Mouse (Mus musculus) kidney, embryonic 14.5 days (tissue): ENCODE measurements at regions not wholly inside any gene's neighbourhood (a gene's known extent, or its start where the extent isn't known, plus 50 kb on each side); places are given as distances from the start of the nearest gene placed in this dataset.

ENCODE experiments used
- ATAC-seq: fragments of 200-750 bp; cut with Nextera tagmentation; 2 replicates; pipeline ENCODE4 v1.8.0; 2017; ENCODE audit warnings: moderate number of reproducible peaks, mild to moderate bottlenecking, moderate TSS enrichment, moderate library complexity; ENCODE audit not compliant: low FRiP score, low TSS enrichment
- H3K27ac ChIP-seq: fragments of 300-500 bp; sonication (generic); 2 replicates; pipeline ENCODE4 v1.5.1; 2014; ENCODE audit warnings: low read depth, mild to moderate bottlenecking, low read length, moderate library complexity, mixed read lengths
- H3K27me3 ChIP-seq: fragments of 300-500 bp; sonication (generic); 2 replicates; pipeline ENCODE4 v1.6.1; 2014; ENCODE audit warnings: mild to moderate bottlenecking, low read length; ENCODE audit not compliant: control insufficient read depth, insufficient read depth
- H3K36me3 ChIP-seq: fragments of 300-500 bp; sonication (generic); 2 replicates; pipeline ENCODE4 v1.6.1; 2014; ENCODE audit warnings: low read length, mixed read lengths; ENCODE audit not compliant: control insufficient read depth, insufficient read depth
- H3K4me1 ChIP-seq: fragments of 300-500 bp; sonication (generic); 2 replicates; pipeline ENCODE4 v1.6.1; 2014; ENCODE audit warnings: low read length, mixed read lengths; ENCODE audit not compliant: control insufficient read depth, insufficient read depth
- H3K4me2 ChIP-seq: fragments of 300-500 bp; sonication (generic); replicated peaks from 2 replicates; pipeline ENCODE4 v1.6.1; 2014; ENCODE audit warnings: low read depth, mild to moderate bottlenecking, low read length
- H3K4me3 ChIP-seq: fragments of 300-500 bp; sonication (generic); 2 replicates; pipeline ENCODE4 v1.5.1; 2014; ENCODE audit warnings: mild to moderate bottlenecking, low read length
- H3K9ac ChIP-seq: fragments of 300-500 bp; sonication (generic); 2 replicates; pipeline ENCODE4 v1.6.1; 2014; ENCODE audit warnings: low read depth, mild to moderate bottlenecking, low read length, moderate library complexity
- H3K9me3 ChIP-seq: fragments of 300-500 bp; sonication (generic); 2 replicates; pipeline ENCODE4 v1.6.1; 2016; ENCODE audit warnings: low read length; ENCODE audit not compliant: control insufficient read depth
- WGBS: fragments of 180-500 bp; shearing (Covaris S2); extraction: QIAGEN DNeasy Blood & Tissue Kit; methylation state at CpG from one replicate; pipeline ENCODE4 v1.1.7; 2014; 5-methylcytosine and 5-hydroxymethylcytosine counted together

DNA sequence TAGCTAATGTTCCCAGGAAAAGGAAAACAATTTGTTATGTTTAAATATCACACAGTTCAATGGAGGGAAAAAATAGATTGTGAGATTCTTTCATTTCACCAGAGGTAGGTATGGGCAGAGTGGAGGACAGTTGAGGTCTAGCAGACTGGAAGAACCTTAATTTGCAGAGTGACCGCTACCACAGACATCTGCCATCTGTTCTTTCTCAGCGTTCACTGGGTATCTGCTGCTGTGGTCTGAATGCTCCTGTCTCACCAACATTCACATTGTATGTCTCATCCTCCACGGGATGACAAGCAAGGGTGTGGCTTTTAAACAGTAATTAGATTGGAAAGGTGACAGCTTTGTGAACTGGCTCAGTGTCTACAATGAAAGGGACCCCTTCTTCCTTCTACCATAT lies 198.5 kb downstream of the Fam84b start:
- Histone ChIP-seq H3K9ac (no peak overlapping the region), H3K9me3 (no peaks in the 10 kb centered on the region), H3K27me3 (no peaks in the 10 kb centered on the region), H3K4me3 (no peak overlapping the region), H3K36me3 (no peaks in the 10 kb centered on the region), H3K4me1 (no peaks in the 10 kb centered on the region), H3K27ac (no peak overlapping the region), H3K4me2 (no peak overlapping the region)
- ATAC-seq: no peak
- WGBS: 72% methylated on average over 3 of the region's 3 CpGs

DNA sequence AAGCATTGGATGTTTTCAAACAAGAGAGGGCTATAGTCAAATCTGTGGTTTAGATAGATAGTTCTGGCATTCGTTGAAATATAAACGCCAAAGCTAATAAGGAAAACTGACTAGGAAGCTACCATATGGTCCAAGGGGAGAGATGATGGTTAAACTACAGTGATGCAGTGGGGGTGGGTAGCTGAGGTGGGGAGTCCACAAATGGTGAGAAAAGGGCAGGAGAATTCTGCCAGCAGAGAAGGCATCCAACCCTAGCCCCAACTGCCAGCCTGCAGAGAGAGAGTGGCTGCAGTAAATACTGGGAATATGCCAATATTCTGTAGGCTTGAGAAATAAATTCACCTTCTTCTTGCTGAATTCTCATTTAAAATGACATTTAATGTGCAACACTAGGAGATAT lies 204.3 kb downstream of the Fam84b start:
- Histone ChIP-seq H3K9ac (no peak overlapping the region), H3K9me3 (no peaks in the 10 kb centered on the region), H3K4me1 (no peaks in the 10 kb centered on the region), H3K36me3 (no peaks in the 10 kb centered on the region), H3K4me2 (no peak overlapping the region), H3K4me3 (no peak overlapping the region), H3K27me3 (no peaks in the 10 kb centered on the region), H3K27ac (no peak overlapping the region)
- WGBS: 94% methylated on average over 2 of the region's 2 CpGs
- no peak for ATAC-seq

DNA sequence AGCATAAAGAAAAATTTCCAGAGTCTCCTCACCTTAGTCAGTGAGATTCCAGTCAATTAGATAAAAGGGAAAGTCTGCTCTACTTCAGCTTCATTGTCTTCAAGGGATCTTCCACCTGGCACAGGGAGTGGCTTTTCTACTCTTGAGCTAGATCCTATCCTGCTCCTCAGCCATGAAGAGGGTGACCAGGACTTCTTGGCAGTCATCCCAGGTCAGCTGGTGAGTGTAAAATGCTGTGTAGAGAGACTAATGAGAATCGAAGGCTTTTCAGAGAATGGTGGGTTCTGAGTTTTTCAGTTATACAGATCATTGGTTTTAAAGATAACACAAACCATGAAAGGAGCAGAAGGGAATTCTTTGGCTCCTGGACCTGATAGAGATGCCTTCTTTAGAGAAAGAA lies 211.8 kb downstream of the Fam84b start:
- Histone ChIP-seq H3K27me3 (no peaks in the 10 kb centered on the region), H3K36me3 (no peaks in the 10 kb centered on the region), H3K9me3 (no peaks in the 10 kb centered on the region), H3K4me1 (no peaks in the 10 kb centered on the region), H3K27ac (no peak overlapping the region), H3K9ac (no peak overlapping the region), H3K4me2 (no peak overlapping the region), H3K4me3 (no peak overlapping the region)
- ATAC-seq: no peak
- WGBS: 87% methylated on average over 1 of the region's 1 CpGs

DNA sequence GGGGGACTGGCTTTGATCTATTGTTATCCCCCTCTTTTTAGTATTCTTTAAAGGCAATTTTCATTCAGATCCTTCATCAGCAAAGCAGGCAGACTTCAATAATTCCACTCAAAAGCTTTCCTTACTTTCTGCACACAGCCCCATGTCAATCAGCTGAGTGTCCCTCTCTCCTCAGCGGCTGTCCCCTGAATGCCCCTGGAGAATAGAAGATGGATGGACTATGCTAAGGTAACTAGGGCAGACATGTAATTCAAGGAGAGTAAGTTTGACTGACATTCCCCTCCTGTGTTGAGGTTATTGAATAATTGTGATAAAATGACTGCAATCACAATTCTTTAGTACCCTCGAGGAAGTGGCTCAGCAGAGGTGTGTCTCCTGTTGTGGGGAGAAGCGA lies 220.1 kb downstream of the Fam84b start:
- Histone ChIP-seq H3K9me3 (no peaks in the 10 kb centered on the region), H3K4me3 (no peak overlapping the region), H3K27ac (no peak overlapping the region), H3K36me3 (no peaks in the 10 kb centered on the region), H3K4me1 (no peaks in the 10 kb centered on the region), H3K4me2 (no peak overlapping the region), H3K27me3 (no peaks in the 10 kb centered on the region), H3K9ac (no peak overlapping the region)
- ATAC-seq: no peak
- 62% methylated on average over 3 of the region's 3 CpGs for WGBS

DNA sequence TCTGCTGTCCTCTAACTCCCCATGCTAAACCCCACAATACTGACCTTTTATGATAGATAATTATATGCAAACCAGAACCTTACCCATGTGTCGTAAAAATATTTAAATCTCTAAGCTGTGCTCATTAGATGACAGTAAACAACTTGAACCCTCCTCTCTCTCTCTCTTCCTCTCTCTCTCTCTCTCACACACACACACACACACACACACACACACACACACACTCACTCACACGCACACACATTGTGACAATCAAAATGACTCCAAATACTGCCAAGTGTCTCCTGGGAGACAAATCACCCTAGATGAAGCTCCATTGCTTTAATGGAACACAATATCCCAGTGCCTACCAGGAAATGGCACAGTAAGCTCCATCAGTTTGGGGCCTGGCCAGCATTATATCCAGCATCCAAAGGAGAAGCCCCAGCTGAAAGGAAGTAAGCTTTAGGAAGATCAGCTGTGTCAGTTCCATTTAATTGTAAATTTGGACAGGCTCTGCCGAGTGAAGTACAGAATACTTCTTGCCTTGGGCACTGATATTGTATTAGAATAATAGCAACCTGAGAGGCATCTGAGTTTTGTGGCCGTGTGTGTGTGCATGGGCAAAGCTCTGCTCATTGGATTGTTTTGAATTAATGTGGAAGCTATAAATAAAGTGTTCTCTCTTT lies 220.7 kb downstream of the Fam84b start:
- Histone ChIP-seq H3K4me3 (no peak overlapping the region), H3K4me1 (no peaks in the 10 kb centered on the region), H3K4me2 (no peak overlapping the region)

DNA sequence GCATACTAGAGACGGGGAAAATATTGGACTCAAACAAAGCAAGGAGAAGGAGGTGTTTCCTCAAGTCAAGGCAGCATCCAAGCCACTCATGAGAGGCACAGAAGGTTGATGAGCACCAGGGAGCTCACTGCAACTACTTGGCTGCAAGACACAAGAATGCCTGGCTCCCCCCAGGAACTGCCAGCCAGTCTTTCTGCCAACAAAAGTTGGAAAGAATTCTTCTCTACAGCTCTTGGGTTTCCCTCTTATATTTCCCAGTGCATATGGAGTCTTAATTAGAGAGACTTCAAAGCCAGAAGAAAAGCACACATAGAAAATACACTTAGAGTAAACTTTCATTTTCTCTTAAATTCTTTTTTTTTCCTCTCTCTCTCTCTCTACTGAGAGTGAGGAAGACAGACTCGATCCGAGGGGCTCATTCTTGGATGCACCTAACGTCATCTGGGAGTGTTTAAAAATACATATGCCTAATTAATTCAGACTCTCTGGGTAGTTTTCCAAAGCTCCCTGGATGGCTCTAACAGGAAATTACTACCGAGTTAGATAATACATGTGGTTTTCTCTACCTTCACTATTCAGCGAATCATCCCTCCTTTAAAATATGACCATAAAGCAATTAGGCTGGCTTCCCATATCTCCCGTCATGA lies 222.7 kb downstream of the Fam84b start:
- Histone ChIP-seq H3K9me3 (no peaks in the 10 kb centered on the region), H3K4me2 (no peak overlapping the region), H3K9ac (no peak overlapping the region), H3K4me3 (no peak overlapping the region), H3K4me1 (no peaks in the 10 kb centered on the region), H3K27ac (no peak overlapping the region), H3K27me3 (no peaks in the 10 kb centered on the region), H3K36me3 (no peaks in the 10 kb centered on the region)
- 86% methylated on average over 7 of the region's 7 CpGs for WGBS
- ATAC-seq: no peak

More for the DNA sequence above, 220.7 kb downstream of the Fam84b start:
- Histone ChIP-seq H3K9me3 (no peaks in the 10 kb centered on the region), H3K27ac (no peak overlapping the region), H3K27me3 (no peaks in the 10 kb centered on the region), H3K9ac (no peak overlapping the region), H3K36me3 (no peaks in the 10 kb centered on the region)
- no peak for ATAC-seq
- 69% methylated on average over 4 of the region's 4 CpGs for WGBS

DNA sequence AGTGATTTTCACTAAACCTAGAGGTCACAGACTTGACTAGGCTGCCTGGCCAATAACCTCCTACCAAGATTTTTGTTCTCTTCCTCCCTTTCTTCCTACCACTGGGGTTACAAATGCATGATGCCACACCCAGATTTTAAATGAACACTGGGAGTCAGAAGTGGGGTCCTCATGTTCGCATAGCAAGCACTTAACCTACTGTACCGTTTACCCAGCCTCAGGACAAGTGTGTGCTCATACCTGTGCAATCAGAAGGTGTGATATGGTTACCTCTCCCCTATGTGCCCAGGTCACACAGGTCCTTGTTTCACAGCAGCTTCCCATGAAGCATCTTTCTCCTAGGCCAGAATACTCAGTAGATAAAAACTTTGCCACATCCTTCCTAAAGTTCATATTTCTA lies 234.8 kb downstream of the Fam84b start:
- H3K4me3 ChIP-seq: no peak overlapping the region
- WGBS: 81% methylated on average over 2 of the region's 2 CpGs
- no peak overlapping the region for H3K27ac ChIP-seq
- ATAC-seq: no peak
- H3K4me1 ChIP-seq: no peaks in the 10 kb centered on the region
- no peaks in the 10 kb centered on the region for H3K9me3 ChIP-seq
- no peak overlapping the region for H3K9ac ChIP-seq
- no peak overlapping the region for H3K4me2 ChIP-seq
- no peaks in the 10 kb centered on the region for H3K36me3 ChIP-seq
- no peaks in the 10 kb centered on the region for H3K27me3 ChIP-seq

DNA sequence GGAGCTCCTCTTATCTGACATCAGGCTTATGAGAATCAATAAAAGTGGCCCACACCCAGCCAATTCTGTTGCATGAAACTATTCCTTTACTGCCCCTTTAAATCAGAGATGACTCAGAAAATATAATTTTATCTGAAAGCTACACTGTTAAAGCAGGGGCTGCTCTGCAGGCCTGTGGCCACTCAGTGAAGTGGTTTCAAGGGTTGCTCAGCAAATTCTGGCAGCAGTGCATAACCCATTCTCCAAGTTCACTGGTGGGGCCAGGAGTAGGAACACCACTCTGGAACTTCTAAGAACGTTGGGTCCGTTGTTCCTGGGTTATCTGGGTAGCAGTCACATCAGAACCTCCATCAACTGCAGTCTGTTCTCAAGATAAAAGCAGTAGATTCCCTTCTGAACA lies 236.2 kb downstream of the Fam84b start:
- no peak overlapping the region for H3K4me3 ChIP-seq
- ATAC-seq: no peak
- WGBS: 62% methylated on average over 2 of the region's 2 CpGs

DNA sequence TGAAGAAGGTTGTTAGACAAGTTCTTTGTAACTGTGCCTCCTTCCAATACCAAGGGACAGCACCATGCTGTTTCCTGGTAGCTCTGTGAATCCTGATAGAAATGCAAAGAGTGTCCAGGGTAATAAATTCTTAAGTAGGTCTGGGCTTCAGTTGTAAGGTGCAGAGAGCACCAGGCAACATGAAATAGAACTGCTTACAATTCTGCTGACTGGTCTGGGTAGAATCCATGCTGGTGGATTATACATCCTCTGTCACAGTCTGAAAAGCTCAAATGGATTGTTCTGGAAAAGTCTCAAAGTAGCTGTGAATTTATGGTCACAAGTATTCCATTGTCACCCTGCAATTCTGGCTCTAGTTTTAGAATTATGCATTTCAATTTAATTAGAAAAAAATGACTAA lies 251.7 kb downstream of the Fam84b start:
- Histone ChIP-seq H3K9ac (no peak overlapping the region), H3K4me2 (no peak overlapping the region), H3K27me3 (no peaks in the 10 kb centered on the region), H3K4me1 (no peaks in the 10 kb centered on the region), H3K36me3 (no peaks in the 10 kb centered on the region), H3K4me3 (no peak overlapping the region), H3K27ac (no peak overlapping the region), H3K9me3 (no peaks in the 10 kb centered on the region)
- ATAC-seq: no peak

More for the DNA sequence above, 236.2 kb downstream of the Fam84b start:
- no peaks in the 10 kb centered on the region for H3K4me1 ChIP-seq
- no peaks in the 10 kb centered on the region for H3K27me3 ChIP-seq
- no peak overlapping the region for H3K9ac ChIP-seq
- H3K9me3 ChIP-seq: no peaks in the 10 kb centered on the region
- H3K36me3 ChIP-seq: no peaks in the 10 kb centered on the region
- no peak overlapping the region for H3K27ac ChIP-seq
- H3K4me2 ChIP-seq: no peak overlapping the region
